Mouse (Mus musculus): ENCODE results near the gene Tmbim1. TPM values are rescaled to one million over a fixed set of nuclear protein-coding genes. Genes with fewer than 3 reads are reported as not detected.
A peak's percentile ranks its signal among the peaks of the same experiment; 100 is the strongest.

Gene Tmbim1
- polyA plus RNA-seq, 1 experiment from 2014 or later: 149 TPM

- peaks cover 30% of the 10 kb centered on the region; the same call in 1 of the 2 replicates for H3K36me3 ChIP-seq (ENCODE audit: insufficient read depth, low read length)
- no peaks in the 10 kb centered on the region for H3K9me3 ChIP-seq (ENCODE audit: low read length)
- 0 out of 2 replicates have a peak, but pooled peaks cover 5% of the 10 kb centered on the region for H3K4me1 ChIP-seq (ENCODE audit: insufficient read depth, low read depth, low read length)
- H3K4me3 ChIP-seq (ENCODE audit: low read depth, low read length): no peak overlapping the region
- WGBS: 84% methylated on average over 10 of the region's 10 CpGs
- DNase-seq (ENCODE audit: low spot score): no peak
- no peak for ATAC-seq
- TF ChIP-seq EP300 (IDR thresholded peaks at IDR 0.05): no peak
- no peak for TF ChIP-seq CTCF (IDR thresholded peaks at IDR 0.05)
- no peak overlapping the region for H3K4me2 ChIP-seq (replicated peaks; ENCODE audit: low read depth, low read length)
- H3K27ac ChIP-seq (ENCODE audit: low read length): no peak overlapping the region
- H3K9ac ChIP-seq (replicated peaks; ENCODE audit: low read depth): no peak overlapping the region
- H3K27me3 ChIP-seq (replicated peaks; ENCODE audit: insufficient read depth, low read length): no peaks in the 10 kb centered on the region
Measured at GRCm38 (mm10) chr1:74282896-74283625, 22.4 kb downstream of the Tmbim1 start.

- H3K36me3 ChIP-seq (ENCODE audit: insufficient read depth, low read length): peaks cover 27% of the 10 kb centered on the region; the same call in 1 of the 2 replicates
- DNase-seq (ENCODE audit: low spot score) (no peak), ATAC-seq (no peak)
- no peaks in the 10 kb centered on the region for H3K27me3 ChIP-seq (replicated peaks; ENCODE audit: insufficient read depth, low read length)
- H3K9me3 ChIP-seq (ENCODE audit: low read length): no peaks in the 10 kb centered on the region
- no peak overlapping the region for H3K27ac ChIP-seq (ENCODE audit: low read length)
- TF ChIP-seq CTCF (IDR thresholded peaks at IDR 0.05) (no peak), EP300 (IDR thresholded peaks at IDR 0.05) (no peak)
- no peak overlapping the region for H3K9ac ChIP-seq (replicated peaks; ENCODE audit: low read depth)
- 95% methylated on average over 8 of the region's 8 CpGs for WGBS
- H3K4me1 ChIP-seq (ENCODE audit: insufficient read depth, low read depth, low read length): 0 out of 2 replicates have a peak, but pooled peaks cover 5% of the 10 kb centered on the region
- no peak overlapping the region for H3K4me3 ChIP-seq (ENCODE audit: low read depth, low read length)
- H3K4me2 ChIP-seq (replicated peaks; ENCODE audit: low read depth, low read length): no peak overlapping the region
Measured at GRCm38 (mm10) chr1:74281886-74282285, 23.5 kb downstream of the Tmbim1 start.

GRCm38 (mm10) chr1:74281372-74281771 lies 24.1 kb downstream of the Tmbim1 start:
- Histone ChIP-seq H3K9ac (replicated peaks; ENCODE audit: low read depth) (no peak overlapping the region), H3K4me2 (replicated peaks; ENCODE audit: low read depth, low read length) (no peak overlapping the region), H3K27ac (ENCODE audit: low read length) (no peak overlapping the region), H3K36me3 (ENCODE audit: insufficient read depth, low read length) (peaks cover 27% of the 10 kb centered on the region; the same call in 1 of the 2 replicates), H3K9me3 (ENCODE audit: low read length) (no peaks in the 10 kb centered on the region), H3K4me1 (ENCODE audit: insufficient read depth, low read depth, low read length) (0 out of 2 replicates have a peak, but pooled peaks cover 5% of the 10 kb centered on the region), H3K27me3 (replicated peaks; ENCODE audit: insufficient read depth, low read length) (no peaks in the 10 kb centered on the region), H3K4me3 (ENCODE audit: low read depth, low read length) (no peak overlapping the region)
- TF ChIP-seq EP300 (IDR thresholded peaks at IDR 0.05) (no peak), CTCF (IDR thresholded peaks at IDR 0.05) (no peak)
- ATAC-seq: no peak
- DNase-seq (ENCODE audit: low spot score): no peak
- WGBS: 86% methylated on average over 2 of the region's 2 CpGs

GRCm38 (mm10) chr1:74280591-74281325 lies 24.7 kb downstream of the Tmbim1 start:
- Histone ChIP-seq H3K27me3 (replicated peaks; ENCODE audit: insufficient read depth, low read length) (no peaks in the 10 kb centered on the region), H3K9ac (replicated peaks; ENCODE audit: low read depth) (no peak overlapping the region), H3K4me1 (ENCODE audit: insufficient read depth, low read depth, low read length) (0 out of 2 replicates have a peak, but pooled peaks cover 3% of the 10 kb centered on the region), H3K36me3 (ENCODE audit: insufficient read depth, low read length) (peaks cover 27% of the 10 kb centered on the region; the same call in 1 of the 2 replicates), H3K27ac (ENCODE audit: low read length) (no peak overlapping the region), H3K4me2 (replicated peaks; ENCODE audit: low read depth, low read length) (no peak overlapping the region), H3K4me3 (ENCODE audit: low read depth, low read length) (no peak overlapping the region), H3K9me3 (ENCODE audit: low read length) (no peaks in the 10 kb centered on the region)
- DNase-seq (ENCODE audit: low spot score) (no peak), ATAC-seq (no peak)
- TF ChIP-seq CTCF (IDR thresholded peaks at IDR 0.05) (no peak), EP300 (IDR thresholded peaks at IDR 0.05) (no peak)
- WGBS: 91% methylated on average over 14 of the region's 14 CpGs

GRCm38 (mm10) chr1:74278988-74279387 lies 26.4 kb downstream of the Tmbim1 start:
- no peaks in the 10 kb centered on the region for H3K27me3 ChIP-seq (replicated peaks; ENCODE audit: insufficient read depth, low read length)
- no peak overlapping the region for H3K4me2 ChIP-seq (replicated peaks; ENCODE audit: low read depth, low read length)
- peak; percentile 21; the same call in 1 of the 2 replicates for TF ChIP-seq CTCF (IDR thresholded peaks at IDR 0.05)
- no peak for TF ChIP-seq EP300 (IDR thresholded peaks at IDR 0.05)
- H3K9ac ChIP-seq (replicated peaks; ENCODE audit: low read depth): no peak overlapping the region
- ATAC-seq (no peak), DNase-seq (ENCODE audit: low spot score) (no peak)
- WGBS: 83% methylated on average over 11 of the region's 11 CpGs
- peaks cover 27% of the 10 kb centered on the region; the same call in 1 of the 2 replicates for H3K36me3 ChIP-seq (ENCODE audit: insufficient read depth, low read length)
- H3K4me3 ChIP-seq (ENCODE audit: low read depth, low read length): no peak overlapping the region
- H3K9me3 ChIP-seq (ENCODE audit: low read length): no peaks in the 10 kb centered on the region
- H3K4me1 ChIP-seq (ENCODE audit: insufficient read depth, low read depth, low read length): peaks cover 4% of the 10 kb centered on the region; the same call in 1 of the 2 replicates
- H3K27ac ChIP-seq (ENCODE audit: low read length): no peak overlapping the region

GRCm38 (mm10) chr1:74278538-74278937 lies 26.9 kb downstream of the Tmbim1 start, which contains the start of gene Gpbar1:
Gene Gpbar1 (plus strand): TSS chr1:74278550.
- Histone ChIP-seq H3K9ac (replicated peaks; ENCODE audit: low read depth) (no peak within 1 kb of the TSS), H3K4me2 (replicated peaks; ENCODE audit: low read depth, low read length) (no peak within 1 kb of the TSS), H3K4me3 (ENCODE audit: low read depth, low read length) (no peak within 1 kb of the TSS), H3K27ac (ENCODE audit: low read length) (no peak within 1 kb of the TSS), H3K36me3 (ENCODE audit: insufficient read depth, low read length) (peaks cover 27% of the 10 kb centered on the region; the same call in 1 of the 2 replicates), H3K4me1 (ENCODE audit: insufficient read depth, low read depth, low read length) (peaks cover 4% of the 10 kb centered on the region; the same call in 1 of the 2 replicates), H3K9me3 (ENCODE audit: low read length) (no peaks in the 10 kb centered on the region), H3K27me3 (replicated peaks; ENCODE audit: insufficient read depth, low read length) (no peaks in the 10 kb centered on the region)
- DNase-seq (ENCODE audit: low spot score) (no peak), ATAC-seq (no peak)
- WGBS: 85% methylated on average over 9 of the region's 10 CpGs
- TF ChIP-seq CTCF (IDR thresholded peaks at IDR 0.05) (no peak), EP300 (IDR thresholded peaks at IDR 0.05) (no peak)
